Comparison of ENCODE assay signal across 8 mouse cellular contexts in the genomic region with DNA sequence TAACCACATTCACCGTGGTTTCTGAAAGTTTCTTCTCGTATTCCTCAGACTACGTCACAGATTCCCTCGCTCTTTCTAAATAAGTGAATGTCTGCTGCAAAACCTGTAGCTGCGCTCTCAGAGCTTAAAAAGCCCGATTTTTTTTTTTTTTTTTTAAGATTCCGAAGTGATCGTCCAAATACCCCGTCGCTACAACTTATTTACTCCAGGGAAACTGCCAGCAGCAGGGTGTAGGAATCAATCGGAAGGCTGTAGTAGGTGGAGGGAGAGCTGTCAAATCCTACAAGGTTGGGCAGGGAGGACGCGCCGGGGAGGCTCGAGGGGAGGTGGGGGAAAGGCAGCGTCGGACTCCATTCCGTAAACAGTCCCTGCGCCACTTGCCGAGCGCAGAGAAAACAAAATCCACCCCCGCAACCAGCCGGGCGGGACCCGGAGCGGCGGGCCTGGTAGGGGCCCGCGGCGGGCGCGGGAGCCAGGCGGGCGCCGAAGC. TPM values are rescaled to one million over a fixed set of nuclear protein-coding genes. Genes with fewer than 3 reads are reported as not detected.
DNase-seq lines count a peak whose midpoint lies in the region; ATAC-seq lines count a peak whose summit lies in the region.

No protein-coding gene starts in this region.

- H3K4me2 ChIP-seq in hindbrain, embryonic 15.5 days = peak overlapping the region; percentile 71
- H3K4me2 ChIP-seq in midbrain, embryonic 13.5 days (replicated peaks) = peak overlapping the region; percentile 51

- ATAC-seq in hindbrain, embryonic 15.5 days (ENCODE audit: low FRiP score, low read depth) = peak; percentile 54; the same call in 1 of the 2 replicates
- ATAC-seq in midbrain, embryonic 13.5 days = peak; percentile 51

- peak overlapping the region; percentile 96 for H3K4me3 ChIP-seq in hindbrain, embryonic 15.5 days
- peak overlapping the region; percentile 99 for H3K4me3 ChIP-seq in limb, embryonic 10.5 days
- H3K4me3 ChIP-seq in midbrain, embryonic 13.5 days (replicated peaks) = peak overlapping the region; percentile 90

- no peaks in the 10 kb centered on the region for H3K9me3 ChIP-seq in hindbrain, embryonic 15.5 days
- no peaks in the 10 kb centered on the region for H3K9me3 ChIP-seq in limb, embryonic 10.5 days (replicated peaks)
- H3K9me3 ChIP-seq in midbrain, embryonic 13.5 days = no peaks in the 10 kb centered on the region

- H3K9ac ChIP-seq in hindbrain, embryonic 15.5 days = peak overlapping the region; percentile 89
- H3K9ac ChIP-seq in midbrain, embryonic 13.5 days (replicated peaks) = peak overlapping the region; percentile 93

- DNase-seq in kidney, adult 11 months = peak; percentile 43
- no peak for DNase-seq in kidney, postnatal 14 days
- DNase-seq in cerebellum, adult 9-10 months = peak; percentile 63
- DNase-seq in forelimb bud, embryonic 11.5 days (ENCODE audit: low read depth, low spot score) = peak; percentile 47
- peak; percentile 71 for DNase-seq in limb, embryonic 10.5 days (ENCODE audit: low spot score)
- peak; percentile 43 to 49 for DNase-seq in spleen, postnatal 14 days (ENCODE audit: low spot score in 2 of 2)

- peaks cover 3% of the 10 kb centered on the region; the same call in 1 of the 2 replicates for H3K27me3 ChIP-seq in hindbrain, embryonic 15.5 days
- H3K27me3 ChIP-seq in limb, embryonic 10.5 days (ENCODE audit: low read depth, poor library complexity, severe bottlenecking) = no peaks in the 10 kb centered on the region
- H3K27me3 ChIP-seq in midbrain, embryonic 13.5 days = peaks cover 7% of the 10 kb centered on the region; the same call in 1 of the 2 replicates

- peaks cover 40% of the 10 kb centered on the region for H3K4me1 ChIP-seq in hindbrain, embryonic 15.5 days (replicated peaks)
- peaks cover 23% of the 10 kb centered on the region for H3K4me1 ChIP-seq in limb, embryonic 10.5 days
- peaks cover 43% of the 10 kb centered on the region for H3K4me1 ChIP-seq in midbrain, embryonic 13.5 days (replicated peaks)

- H3K36me3 ChIP-seq in hindbrain, embryonic 15.5 days = peaks cover 14% of the 10 kb centered on the region; the same call in 1 of the 2 replicates
- H3K36me3 ChIP-seq in limb, embryonic 10.5 days = peaks cover 41% of the 10 kb centered on the region
- H3K36me3 ChIP-seq in midbrain, embryonic 13.5 days = peaks cover 12% of the 10 kb centered on the region

- peak overlapping the region; percentile 92 for H3K27ac ChIP-seq in hindbrain, embryonic 15.5 days (replicated peaks)
- H3K27ac ChIP-seq in limb, embryonic 10.5 days = peak overlapping the region; percentile 99
- peak overlapping the region; percentile 95 for H3K27ac ChIP-seq in midbrain, embryonic 13.5 days

- under 1% methylated on average over 35 of the region's 35 CpGs for WGBS in hindbrain, embryonic 15.5 days
- WGBS in limb, embryonic 10.5 days = under 1% methylated on average over 35 of the region's 35 CpGs
- WGBS in midbrain, embryonic 13.5 days = under 1% methylated on average over 34 of the region's 35 CpGs

RNA-seq across cellular contexts. Expression of gene Baz2b, which starts 0.5 kb away (rescaled TPM):
- polyA plus RNA-seq in hindbrain, embryonic 15.5 days (2015; fragmentation: Nextera tagmentation; extraction: Ambion mirVana) = 74.7 and 78.7 TPM in 2 replicates
- 45.0 and 58.8 TPM in 2 replicates for polyA plus RNA-seq in limb, embryonic 10.5 days (2016; fragmentation: Nextera tagmentation; extraction: Ambion mirVana)
- polyA plus RNA-seq in midbrain, embryonic 13.5 days (2015; fragmentation: Nextera tagmentation; extraction: Ambion mirVana) = 98.1 and 103 TPM in 2 replicates

RNA-seq across cellular contexts. Expression of gene March7, which starts 0.5 kb away (rescaled TPM):
- 86.3 and 87.4 TPM in 2 replicates for polyA plus RNA-seq in hindbrain, embryonic 15.5 days (2015; fragmentation: Nextera tagmentation; extraction: Ambion mirVana)
- 62.5 and 81.9 TPM in 2 replicates for polyA plus RNA-seq in limb, embryonic 10.5 days (2016; fragmentation: Nextera tagmentation; extraction: Ambion mirVana)
- 95.4 and 105 TPM in 2 replicates for polyA plus RNA-seq in midbrain, embryonic 13.5 days (2015; fragmentation: Nextera tagmentation; extraction: Ambion mirVana)
